Mouse (Mus musculus) heart, postnatal 0 days (tissue): ENCODE results near the gene Eed.

Experiments used
- CTCF ChIP-seq: IDR thresholded peaks from 2 replicates; pipeline ENCODE4 v1.5.1; 2016; ENCODE audit warnings: antibody characterized with exemption, control low read depth, low read depth
- EP300 ChIP-seq: IDR thresholded peaks from 2 replicates; pipeline ENCODE4 v1.6.1; 2016; ENCODE audit warnings: antibody characterized with exemption, low read depth

- TF ChIP-seq CTCF (no peak), EP300 (no peak)
These were observed 63.0 kb downstream of the Eed start for GRCm38 (mm10) chr7:89917776-89918175.
